ENCODE assay signal across 8 mouse cellular contexts in the genomic region with DNA sequence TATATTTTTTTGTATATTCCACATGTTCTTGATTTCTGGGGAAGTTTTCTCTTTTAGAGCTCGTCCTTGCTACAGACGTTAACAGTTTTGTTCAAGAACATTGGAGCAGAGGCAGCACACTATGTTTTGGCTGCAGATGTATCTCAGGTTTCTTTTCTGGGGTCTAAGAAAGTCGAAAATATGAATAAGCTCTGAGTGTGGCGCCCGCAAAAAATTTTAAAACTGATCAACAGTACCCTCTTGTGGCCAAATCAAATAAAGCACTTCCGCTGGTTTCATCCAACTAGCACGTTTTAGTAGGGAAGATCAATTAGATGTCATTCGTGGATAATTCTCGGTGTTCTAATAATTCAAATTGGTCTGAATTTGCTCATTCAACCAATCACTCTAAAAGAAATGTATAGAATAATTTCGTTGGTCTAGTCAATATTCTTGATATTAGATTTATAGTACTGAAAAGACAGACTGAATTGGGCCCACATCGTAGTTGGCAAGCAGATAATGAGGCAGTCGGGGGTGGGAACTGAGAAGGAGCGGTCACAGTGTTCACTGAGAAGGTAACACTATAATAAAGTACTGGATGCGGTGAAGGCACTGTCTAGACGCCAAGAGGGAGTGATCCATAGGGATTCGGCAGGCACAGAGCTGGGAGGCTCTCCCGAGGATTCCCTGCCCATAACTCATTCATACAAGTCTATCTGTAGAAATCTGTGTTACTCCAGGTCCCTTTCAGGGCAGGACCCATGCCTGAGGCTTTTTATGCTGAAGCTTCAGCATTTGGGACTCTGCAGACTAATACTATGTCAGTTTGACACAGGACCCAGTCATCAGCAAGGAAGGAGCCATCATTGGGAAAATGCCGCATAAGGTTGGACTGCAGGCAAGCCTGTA. TPM values are rescaled to one million over a fixed set of nuclear protein-coding genes. Genes with fewer than 3 reads are reported as not detected.
DNase-seq lines count a peak whose midpoint lies in the region; ATAC-seq and TF ChIP-seq lines count a peak whose summit lies in the region.

No protein-coding gene starts in this region.

- WGBS in embryonic facial prominence, embryonic 12.5 days = 40% methylated on average over 18 of the region's 18 CpGs
- WGBS in intestine, embryonic 14.5 days = 41% methylated on average over 18 of the region's 18 CpGs
- WGBS in stomach, postnatal 0 days = 32% methylated on average over 18 of the region's 18 CpGs

- H3K4me2 ChIP-seq in embryonic facial prominence, embryonic 12.5 days (replicated peaks) = no peak overlapping the region
- peak overlapping the region; percentile 18; the same call in 1 of the 2 replicates for H3K4me2 ChIP-seq in intestine, embryonic 14.5 days (ENCODE audit: low read length)
- H3K4me2 ChIP-seq in stomach, postnatal 0 days (replicated peaks; ENCODE audit: low read depth) = no peak overlapping the region

- peak; percentile 47; the same call in 1 of the 2 replicates for ATAC-seq in embryonic facial prominence, embryonic 12.5 days (ENCODE audit: insufficient number of reproducible peaks, insufficient read depth, low FRiP score, low TSS enrichment)
- ATAC-seq in intestine, embryonic 14.5 days (replicated peaks; ENCODE audit: low FRiP score, low TSS enrichment, low read depth) = peak; percentile 27; the same call in 1 of the 2 replicates
- no peak for ATAC-seq in stomach, postnatal 0 days (ENCODE audit: low FRiP score, low TSS enrichment)

- DNase-seq in embryo, embryonic 10.5 days (ENCODE audit: low spot score) = peak; percentile 78
- no peak for DNase-seq in embryo, embryonic 10 days (ENCODE audit: low spot score)
- peak; percentile 27 for DNase-seq in A20 (ENCODE audit: low read depth, low spot score)
- DNase-seq in intestine, embryonic 14.5 days (ENCODE audit: low spot score) = peak; percentile 66
- peak; percentile 31 for DNase-seq in lung, postnatal 10 days
- peak; percentile 23 for DNase-seq in stomach, postnatal 0 days (ENCODE audit: low spot score)
- no peak for DNase-seq in testis, postnatal 10 days (ENCODE audit: low spot score)

- no peaks in the 10 kb centered on the region for H3K27me3 ChIP-seq in embryonic facial prominence, embryonic 12.5 days
- no peaks in the 10 kb centered on the region for H3K27me3 ChIP-seq in intestine, embryonic 14.5 days (replicated peaks; ENCODE audit: control insufficient read depth, insufficient read depth, low read length)
- no peaks in the 10 kb centered on the region for H3K27me3 ChIP-seq in stomach, postnatal 0 days (ENCODE audit: control insufficient read depth, insufficient read depth, low read length)

- H3K9me3 ChIP-seq in embryonic facial prominence, embryonic 12.5 days = no peaks in the 10 kb centered on the region
- no peaks in the 10 kb centered on the region for H3K9me3 ChIP-seq in intestine, embryonic 14.5 days (ENCODE audit: control insufficient read depth, low read length)
- H3K9me3 ChIP-seq in stomach, postnatal 0 days (ENCODE audit: control insufficient read depth, low read length) = no peaks in the 10 kb centered on the region

- no peak overlapping the region for H3K9ac ChIP-seq in embryonic facial prominence, embryonic 12.5 days
- no peak overlapping the region for H3K9ac ChIP-seq in intestine, embryonic 14.5 days (ENCODE audit: low read length)
- H3K9ac ChIP-seq in stomach, postnatal 0 days (ENCODE audit: low read length) = no peak overlapping the region

- no peak overlapping the region for H3K4me3 ChIP-seq in embryonic facial prominence, embryonic 12.5 days
- no peak overlapping the region for H3K4me3 ChIP-seq in intestine, embryonic 14.5 days (ENCODE audit: low read depth, low read length)
- no peak overlapping the region for H3K4me3 ChIP-seq in stomach, postnatal 0 days (ENCODE audit: low read depth, low read length)

- peak; percentile 76 for TF ChIP-seq CTCF in stomach, postnatal 0 days (IDR thresholded peaks at IDR 0.05; ENCODE audit: low read depth)

- TF ChIP-seq EP300 in stomach, postnatal 0 days (optimal IDR thresholded peaks at IDR 0.05) = no peak

- no peak overlapping the region for H3K27ac ChIP-seq in embryonic facial prominence, embryonic 12.5 days
- H3K27ac ChIP-seq in intestine, embryonic 14.5 days (ENCODE audit: low read depth) = no peak overlapping the region
- no peak overlapping the region for H3K27ac ChIP-seq in stomach, postnatal 0 days (replicated peaks)

- H3K4me1 ChIP-seq in embryonic facial prominence, embryonic 12.5 days = no peaks in the 10 kb centered on the region
- H3K4me1 ChIP-seq in intestine, embryonic 14.5 days (replicated peaks; ENCODE audit: control insufficient read depth, insufficient read depth, low read length) = no peaks in the 10 kb centered on the region
- H3K4me1 ChIP-seq in stomach, postnatal 0 days (replicated peaks; ENCODE audit: control insufficient read depth, insufficient read depth) = no peaks in the 10 kb centered on the region

- H3K36me3 ChIP-seq in embryonic facial prominence, embryonic 12.5 days = no peaks in the 10 kb centered on the region
- no peaks in the 10 kb centered on the region for H3K36me3 ChIP-seq in intestine, embryonic 14.5 days (ENCODE audit: control insufficient read depth, insufficient read depth, low read length)
- no peaks in the 10 kb centered on the region for H3K36me3 ChIP-seq in stomach, postnatal 0 days (ENCODE audit: control insufficient read depth, insufficient read depth, low read length)

RNA-seq across cellular contexts. Expression of a gene that starts 17.1 kb away (rescaled TPM):
- polyA plus RNA-seq in embryonic facial prominence, embryonic 12.5 days (2016; fragmentation: Nextera tagmentation; extraction: Ambion mirVana) = not detected in 2 replicates
- not detected in 2 replicates for polyA plus RNA-seq in intestine, embryonic 14.5 days (2014; fragmentation: Nextera tagmentation; extraction: Ambion mirVana)
- polyA plus RNA-seq in stomach, postnatal 0 days (2015; fragmentation: Nextera tagmentation; extraction: Ambion mirVana) = not detected in 2 replicates

RNA-seq across cellular contexts. Expression of a gene that starts 24.9 kb away (rescaled TPM):
- polyA plus RNA-seq in embryonic facial prominence, embryonic 12.5 days (2016; fragmentation: Nextera tagmentation; extraction: Ambion mirVana) = 2.2 and 2.8 TPM in 2 replicates
- 6.2 and 6.5 TPM in 2 replicates for polyA plus RNA-seq in intestine, embryonic 14.5 days (2014; fragmentation: Nextera tagmentation; extraction: Ambion mirVana)
- 5.1 and 5.2 TPM in 2 replicates for polyA plus RNA-seq in stomach, postnatal 0 days (2015; fragmentation: Nextera tagmentation; extraction: Ambion mirVana)

Comparison
In these comparisons a context has a peak if more than half of its experiments do, and no peak if none do; other contexts are left out.
1. DNase-seq: peak in embryo, embryonic 10.5 days (single experiment), A20 (single experiment), intestine, embryonic 14.5 days (single experiment), lung, postnatal 10 days (single experiment) and stomach, postnatal 0 days (single experiment); none in embryo, embryonic 10 days (single experiment) and testis, postnatal 10 days (single experiment).